Mouse (Mus musculus) intestine, postnatal 0 days (tissue): ENCODE data around the gene Tsc22d1. TPM values are rescaled to one million over a fixed set of nuclear protein-coding genes. Genes with fewer than 3 reads are reported as not detected.

Experiments
- ATAC-seq: fragments of 200-750 bp; cut with Nextera tagmentation; 2 replicates; pipeline ENCODE4 v1.8.0; 2017; ENCODE audit warnings: mild to moderate bottlenecking, moderate TSS enrichment, moderate library complexity
- H3K27ac ChIP-seq: fragments of 300-500 bp; sonication (generic); 2 replicates; pipeline ENCODE4 v1.5.1; 2014; ENCODE audit warnings: mild to moderate bottlenecking, low read depth, low read length, moderate library complexity
- H3K27me3 ChIP-seq: fragments of 300-500 bp; sonication (generic); replicated peaks from 2 replicates; pipeline ENCODE4 v1.6.1; 2014; ENCODE audit warnings: low read length, mixed read lengths; ENCODE audit not compliant: control insufficient read depth, insufficient read depth
- H3K36me3 ChIP-seq: fragments of 300-500 bp; sonication (generic); 2 replicates; pipeline ENCODE4 v1.6.1; 2014; ENCODE audit warnings: mild to moderate bottlenecking, moderate library complexity; ENCODE audit not compliant: control insufficient read depth, insufficient read depth
- H3K4me1 ChIP-seq: fragments of 300-500 bp; sonication (generic); replicated peaks from 2 replicates; pipeline ENCODE4 v1.6.1; 2014; ENCODE audit warnings: antibody characterized with exemption, low read length, mixed read lengths; ENCODE audit not compliant: control insufficient read depth, insufficient read depth
- H3K4me2 ChIP-seq: fragments of 300-500 bp; sonication (generic); replicated peaks from 2 replicates; pipeline ENCODE4 v1.6.1; 2014; ENCODE audit warnings: low read depth, mild to moderate bottlenecking, moderate library complexity
- H3K4me3 ChIP-seq: fragments of 300-500 bp; sonication (generic); 2 replicates; pipeline ENCODE4 v1.5.1; 2014; ENCODE audit warnings: low read depth, low read length
- H3K9ac ChIP-seq: fragments of 300-500 bp; sonication (generic); 2 replicates; pipeline ENCODE4 v1.6.1; 2014; ENCODE audit warnings: mild to moderate bottlenecking, low read depth, low read length
- H3K9me3 ChIP-seq: fragments of 300-500 bp; sonication (generic); 2 replicates; pipeline ENCODE4 v1.6.1; 2016; ENCODE audit warnings: mixed run types; ENCODE audit not compliant: control insufficient read depth
- CTCF ChIP-seq: sonication (generic); IDR thresholded peaks from 2 replicates; pipeline ENCODE4 v1.5.1; 2016; ENCODE audit warnings: low read depth, mild to moderate bottlenecking, control low read depth, antibody characterized with exemption, moderate library complexity
- WGBS: fragments of 180-500 bp; shearing (Covaris S2); extraction: QIAGEN DNeasy Blood & Tissue Kit; methylation state at CpG from one replicate; pipeline ENCODE4 v1.1.7; 2014; 5-methylcytosine and 5-hydroxymethylcytosine counted together
- polyA plus RNA-seq: library from polyadenylated mRNA; unstranded; fragments of >200 nt; fragmentation: Nextera tagmentation; extraction: Ambion mirVana; gene quantifications from 2 replicates; pipeline ENCODE4 v1.2.1, GENCODE M21; 2015

Gene Tsc22d1
- 265 and 272 TPM in 2 replicates for polyA plus RNA-seq

DNA sequence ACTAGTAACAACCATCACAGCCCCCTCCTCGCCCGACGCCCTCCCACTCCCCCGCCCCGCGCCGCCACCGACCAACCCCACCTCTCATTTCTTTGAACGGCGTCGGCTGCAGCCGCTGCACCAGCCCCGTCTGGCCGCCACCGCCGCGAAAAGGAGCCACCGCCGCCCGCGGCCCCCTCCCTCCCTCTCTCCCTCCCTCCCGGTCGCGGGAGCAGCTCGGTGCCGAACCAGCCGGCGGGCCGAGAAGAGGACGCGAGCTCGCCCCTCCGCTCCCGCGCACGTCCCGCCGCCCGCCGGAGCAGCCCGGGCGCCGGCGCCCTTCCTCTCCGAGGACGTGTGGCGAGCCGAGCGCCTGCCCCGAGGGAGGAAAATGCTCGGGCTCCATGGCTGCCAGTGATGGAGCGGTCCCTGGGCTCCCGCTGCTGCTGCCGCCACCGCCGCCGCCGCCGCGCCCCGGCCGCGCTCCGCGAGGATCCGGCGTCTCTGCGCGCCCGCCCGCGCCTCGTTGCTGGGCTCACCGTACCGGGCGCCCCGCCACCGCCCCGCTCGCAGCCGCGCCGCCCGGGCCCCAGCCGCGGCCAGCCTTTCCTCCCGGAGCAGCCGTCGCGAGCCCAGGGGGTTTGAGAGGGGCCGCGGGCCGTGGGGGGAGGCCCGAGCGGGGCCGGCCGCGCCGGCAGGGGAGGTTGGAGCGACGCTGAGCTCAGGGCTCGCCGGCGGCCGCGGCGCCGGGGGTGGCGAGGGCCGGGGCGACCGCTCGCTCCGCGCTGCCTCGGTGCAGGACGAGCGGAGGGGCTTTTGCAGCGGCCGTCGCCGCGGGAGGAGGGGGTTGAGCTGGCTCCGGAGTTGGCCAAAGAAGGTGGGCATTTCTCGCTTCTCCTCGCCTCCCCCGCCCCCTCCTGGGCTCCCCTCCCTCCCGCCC lies at the start of gene Tsc22d1:
Gene Tsc22d1 (plus strand): TSS at position 100 of the 919 bp plus-strand sequence.
- under 1% methylated on average over 70 of the region's 128 CpGs for WGBS
- Histone ChIP-seq H3K27ac (peak within 1 kb of the TSS; percentile 97), H3K27me3 (no peaks in the 10 kb centered on the region), H3K36me3 (peaks cover 16% of the 10 kb centered on the region; the same call in 1 of the 2 replicates), H3K9me3 (no peaks in the 10 kb centered on the region), H3K4me1 (no peaks in the 10 kb centered on the region), H3K4me3 (peak within 1 kb of the TSS; percentile 81), H3K4me2 (peak within 1 kb of the TSS; percentile 89), H3K9ac (peak within 1 kb of the TSS; percentile 95)
- no peak for TF ChIP-seq CTCF
- ATAC-seq, result peak; percentile 50

DNA sequence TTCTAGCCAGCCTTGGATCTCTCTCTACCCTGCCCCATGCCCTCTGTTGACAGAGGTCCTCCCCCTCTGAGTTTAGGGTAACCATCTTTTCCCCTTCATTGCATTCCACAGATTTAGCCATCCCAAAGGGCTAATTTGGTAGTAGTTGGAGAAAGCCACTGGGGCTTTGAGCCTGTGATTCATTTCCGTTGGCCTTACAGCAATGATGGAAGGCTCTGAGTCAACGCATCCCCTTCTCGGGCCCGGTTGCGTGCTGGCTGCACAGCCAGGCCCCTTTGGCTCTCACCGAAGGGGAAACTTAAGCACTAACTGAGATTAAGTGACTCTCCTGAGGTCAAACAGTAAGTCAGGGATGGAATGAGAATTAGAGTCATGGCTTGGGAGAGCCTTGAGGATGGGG lies 41.1 kb upstream of the Tsc22d1 start:
- no peak overlapping the region for H3K9ac ChIP-seq
- H3K27ac ChIP-seq, result no peak overlapping the region
- no peak for ATAC-seq
- WGBS, result 93% methylated on average over 6 of the region's 6 CpGs
- no peak for TF ChIP-seq CTCF
- no peaks in the 10 kb centered on the region for H3K9me3 ChIP-seq
- H3K4me3 ChIP-seq, result no peak overlapping the region
- no peaks in the 10 kb centered on the region for H3K36me3 ChIP-seq
- no peaks in the 10 kb centered on the region for H3K4me1 ChIP-seq
- H3K4me2 ChIP-seq, result no peak overlapping the region
- H3K27me3 ChIP-seq, result no peaks in the 10 kb centered on the region

DNA sequence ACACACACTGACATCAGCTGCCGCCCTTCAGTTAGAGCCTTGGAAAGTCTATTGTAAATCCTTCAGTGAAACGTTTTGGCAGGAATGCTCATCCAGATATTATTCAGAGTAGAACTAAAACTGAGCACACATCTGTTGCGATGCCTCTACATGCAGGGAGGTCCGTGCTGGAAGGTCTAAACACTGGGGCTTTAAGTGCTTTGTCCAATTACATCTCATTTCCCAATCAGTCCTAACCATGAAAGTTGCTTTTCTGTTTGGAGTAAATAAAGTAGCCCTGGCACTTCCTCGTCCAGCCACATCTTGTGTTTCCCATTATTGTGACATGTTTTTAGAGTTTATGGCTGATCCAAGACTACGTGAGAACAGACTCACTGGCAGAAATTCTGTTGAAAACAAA lies 40.2 kb upstream of the Tsc22d1 start:
- WGBS, result 63% methylated on average over 6 of the region's 6 CpGs
- Histone ChIP-seq H3K4me1 (no peaks in the 10 kb centered on the region), H3K9ac (no peak overlapping the region), H3K27me3 (no peaks in the 10 kb centered on the region), H3K4me2 (no peak overlapping the region), H3K36me3 (no peaks in the 10 kb centered on the region), H3K9me3 (no peaks in the 10 kb centered on the region), H3K27ac (no peak overlapping the region), H3K4me3 (no peak overlapping the region)
- no peak for ATAC-seq
- no peak for TF ChIP-seq CTCF

DNA sequence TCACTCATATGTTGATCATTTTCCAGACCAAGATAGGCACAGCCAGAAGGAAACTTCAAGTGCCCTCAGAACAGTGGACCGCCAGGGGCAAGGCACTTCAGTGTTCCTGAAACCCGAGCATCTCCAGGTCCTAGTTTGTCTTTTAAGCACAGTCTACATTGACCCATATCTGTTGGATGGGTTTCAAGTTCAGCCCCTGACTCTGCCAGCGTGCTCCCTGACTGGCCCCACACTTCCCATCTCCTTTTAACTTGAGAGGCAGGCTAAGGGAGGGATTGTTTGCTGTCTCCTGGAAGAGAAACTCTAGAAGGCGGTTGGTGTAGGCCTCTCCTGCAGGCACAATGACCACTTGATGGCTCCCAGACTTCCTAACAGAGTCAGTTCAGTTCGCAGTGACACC lies 38.2 kb upstream of the Tsc22d1 start:
- no peaks in the 10 kb centered on the region for H3K27me3 ChIP-seq
- TF ChIP-seq CTCF, result no peak
- no peaks in the 10 kb centered on the region for H3K4me1 ChIP-seq
- no peak overlapping the region for H3K27ac ChIP-seq
- H3K4me2 ChIP-seq, result no peak overlapping the region
- no peak for ATAC-seq
- no peaks in the 10 kb centered on the region for H3K9me3 ChIP-seq
- WGBS, result 70% methylated on average over 5 of the region's 5 CpGs
- H3K9ac ChIP-seq, result no peak overlapping the region
- H3K4me3 ChIP-seq, result no peak overlapping the region
- H3K36me3 ChIP-seq, result no peaks in the 10 kb centered on the region

DNA sequence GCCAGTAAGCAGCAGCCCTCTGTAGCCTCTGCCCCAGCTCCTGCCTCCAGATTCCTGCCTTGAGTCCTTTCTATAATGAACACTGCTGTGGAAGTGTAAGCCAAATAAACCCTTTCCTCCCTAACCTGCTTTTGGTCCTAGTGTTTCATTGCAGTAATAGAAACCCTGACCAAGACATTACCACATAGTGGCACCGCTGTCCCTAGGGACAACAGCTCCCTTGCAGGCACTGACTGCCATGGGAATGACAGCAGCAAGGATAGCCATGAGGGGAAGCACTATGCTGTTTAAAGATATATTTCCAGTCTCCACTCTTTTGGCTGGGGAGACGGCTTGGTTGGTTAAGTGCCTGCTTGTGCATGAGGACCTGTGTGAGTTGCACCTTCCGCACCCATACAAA lies 35.4 kb upstream of the Tsc22d1 start:
- TF ChIP-seq CTCF, result no peak
- Histone ChIP-seq H3K9ac (no peak overlapping the region), H3K4me1 (no peaks in the 10 kb centered on the region), H3K36me3 (no peaks in the 10 kb centered on the region), H3K27me3 (no peaks in the 10 kb centered on the region), H3K4me2 (no peak overlapping the region), H3K27ac (no peak overlapping the region), H3K4me3 (no peak overlapping the region), H3K9me3 (no peaks in the 10 kb centered on the region)
- ATAC-seq, result no peak
- WGBS, result 94% methylated on average over 3 of the region's 3 CpGs

DNA sequence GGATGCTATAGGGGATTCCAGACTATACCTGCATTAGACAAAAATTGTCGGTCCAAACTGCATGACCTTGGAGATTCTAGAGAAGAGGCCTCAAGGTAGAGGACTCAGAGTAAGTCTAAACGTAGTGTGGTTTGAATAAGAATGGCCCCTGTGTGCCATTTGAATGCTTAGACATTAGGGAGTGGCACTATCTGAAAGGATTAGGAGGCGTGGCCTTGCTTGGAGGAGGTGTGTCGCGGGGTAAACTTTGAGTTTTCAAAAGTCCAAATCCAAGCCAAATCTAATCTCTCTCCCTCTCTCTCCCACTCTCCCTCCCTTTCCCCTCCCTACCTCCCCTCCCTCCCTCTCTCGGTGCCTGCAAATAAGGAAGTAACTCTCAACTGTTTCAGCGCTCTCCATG lies 26.7 kb upstream of the Tsc22d1 start:
- no peak for ATAC-seq
- Histone ChIP-seq H3K27me3 (no peaks in the 10 kb centered on the region), H3K4me2 (no peak overlapping the region), H3K36me3 (no peaks in the 10 kb centered on the region), H3K9ac (no peak overlapping the region), H3K27ac (no peak overlapping the region), H3K4me1 (no peaks in the 10 kb centered on the region), H3K9me3 (no peaks in the 10 kb centered on the region), H3K4me3 (no peak overlapping the region)
- 72% methylated on average over 7 of the region's 7 CpGs for WGBS
- no peak for TF ChIP-seq CTCF
